Mouse (Mus musculus) C2C12 (cell line): ENCODE measurements at regions not wholly inside any gene's neighbourhood (a gene's known extent, or its start where the extent isn't known, plus 50 kb on each side); places are given as distances from the start of the nearest gene placed in this dataset.
A peak's percentile ranks its signal among the peaks of the same experiment; 100 is the strongest.

ENCODE experiments used
- H3K27me3 ChIP-seq: one replicate; pipeline ENCODE4 v1.6.1; 2011; ENCODE audit not compliant: control insufficient read depth, insufficient read depth, insufficient read length
- H3K36me3 ChIP-seq: one replicate; pipeline ENCODE4 v1.6.1; 2011; ENCODE audit not compliant: control insufficient read depth, insufficient read depth
- H3K4me3 ChIP-seq: one replicate; pipeline ENCODE4 v1.5.1; 2011; ENCODE audit warnings: mild to moderate bottlenecking, control low read depth; ENCODE audit not compliant: poor library complexity, insufficient read depth, severe bottlenecking
- H3K79me2 ChIP-seq: one replicate; pipeline ENCODE4 v1.6.1; 2011; ENCODE audit not compliant: control insufficient read depth, insufficient read depth
- H3K79me3 ChIP-seq: one replicate; pipeline ENCODE4 v1.6.1; 2011; ENCODE audit warnings: low read depth, control low read depth
- H3ac ChIP-seq: one replicate; pipeline ENCODE3; 2011; ENCODE audit warnings: low read depth; ENCODE audit not compliant: control insufficient read depth, insufficient read length
- FOSL1 ChIP-seq: IDR thresholded peaks from one replicate; pipeline ENCODE4 v1.8.0; 2011; ENCODE audit warnings: mild to moderate bottlenecking, low read length; ENCODE audit not compliant: poor library complexity, insufficient read depth, severe bottlenecking
- MYOG ChIP-seq: IDR thresholded peaks from one replicate; pipeline ENCODE4 v1.6.1; 2011; ENCODE audit not compliant: control insufficient read depth, insufficient read length; ENCODE audit errors: extremely low read depth
- microRNA-seq: library from miRNA; unstranded; fragments of <30 nt; microRNA quantifications from one replicate; pipeline ENCODE4, GENCODE M21; 2019; ENCODE audit warnings: borderline microRNAs expressed

DNA sequence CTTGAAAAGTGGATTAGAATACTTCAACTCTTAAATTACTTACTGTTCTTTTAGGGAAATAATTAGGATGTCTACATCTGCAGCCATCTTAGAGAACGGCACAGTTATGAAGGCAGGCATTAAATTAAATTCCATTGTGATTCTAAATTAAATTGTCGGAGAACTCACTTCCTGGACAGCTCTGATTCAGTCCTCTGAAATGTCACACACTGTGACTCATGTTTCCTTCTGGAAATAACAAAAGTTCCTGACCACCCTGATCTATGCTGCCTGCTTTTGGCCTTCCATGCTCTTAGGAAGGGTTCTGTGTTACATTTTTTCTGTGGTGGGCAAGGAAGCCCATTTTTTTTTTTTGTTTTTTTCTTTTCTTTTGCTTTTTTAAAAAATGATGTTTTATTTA is 401.1 kb downstream of the Tex13c3 start:
- TF ChIP-seq FOSL1: peak; percentile 84
- TF ChIP-seq MYOG: no peak
- Histone ChIP-seq H3ac (no peak overlapping the region), H3K27me3 (no peaks in the 10 kb centered on the region), H3K4me3 (no peak overlapping the region), H3K79me3 (no peaks in the 10 kb centered on the region), H3K79me2 (no peaks in the 10 kb centered on the region), H3K36me3 (no peaks in the 10 kb centered on the region)

Small RNAs in the stretch of these regions (microRNA-seq; reads per million reads assigned to microRNA genes)
- gene Mir221 (18,428 reads per million, percentile 98 among the genes with 10 or more reads in this experiment), gene Mir222 (8,159 reads per million, percentile 95 among the genes with 10 or more reads in this experiment)
